10 mouse cellular contexts compared by ENCODE assay signal in the genomic region with DNA sequence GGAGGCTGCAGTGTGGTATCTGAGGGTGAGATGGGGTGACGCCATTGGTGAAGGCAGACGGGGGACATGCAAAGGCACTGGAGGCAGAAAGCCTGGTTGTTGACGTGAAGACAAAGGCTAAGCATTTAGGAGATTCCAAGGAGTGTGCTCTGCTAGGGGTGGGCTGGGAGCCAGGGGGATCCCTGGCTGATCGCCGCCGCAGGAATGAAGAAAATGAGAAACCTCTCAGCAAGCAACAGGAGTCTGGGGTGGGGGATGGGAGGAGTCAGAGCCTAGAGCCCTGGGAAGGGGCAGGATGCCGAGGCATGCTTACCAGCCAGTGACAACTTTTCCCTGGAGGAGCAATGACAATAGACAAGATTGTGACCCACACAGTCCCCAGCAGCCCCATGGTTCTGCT. TPM values are rescaled to one million over a fixed set of nuclear protein-coding genes. Genes with fewer than 3 reads are reported as not detected.
A peak's percentile ranks its signal among the peaks of the same experiment; 100 is the strongest.
DNase-seq lines count a peak whose midpoint lies in the region; ATAC-seq and TF ChIP-seq lines count a peak whose summit lies in the region.
"Had no signal": no experiment of that assay in that cellular context is flagged by ENCODE, and none has a peak within 500 bp of the region (broad histone marks: within the 10 kb centered on the region; RNA-seq: fewer than 3 reads in every experiment).

No protein-coding gene starts in this region.

- H3K4me1 ChIP-seq in forebrain, embryonic 15.5 days: peaks cover 24% of the 10 kb centered on the region
- peaks cover 11% of the 10 kb centered on the region for H3K4me1 ChIP-seq in forebrain, embryonic 11.5 days (replicated peaks; ENCODE audit: control insufficient read depth, insufficient read depth, low read length)
- H3K4me1 ChIP-seq in lung, embryonic 14.5 days (ENCODE audit: insufficient read depth): peaks cover 34% of the 10 kb centered on the region

- 15% methylated on average over 7 of the region's 7 CpGs for WGBS in forebrain, embryonic 15.5 days
- 32% methylated on average over 7 of the region's 7 CpGs for WGBS in forebrain, embryonic 11.5 days
- 11% methylated on average over 7 of the region's 7 CpGs for WGBS in lung, embryonic 14.5 days

- no peaks in the 10 kb centered on the region for H3K9me3 ChIP-seq in forebrain, embryonic 15.5 days
- H3K9me3 ChIP-seq in forebrain, embryonic 11.5 days (ENCODE audit: control insufficient read depth, low read length): no peaks in the 10 kb centered on the region
- no peaks in the 10 kb centered on the region for H3K9me3 ChIP-seq in lung, embryonic 14.5 days (ENCODE audit: low read depth, low read length)

- H3K4me2 ChIP-seq in forebrain, embryonic 15.5 days (replicated peaks): no peak overlapping the region
- H3K4me2 ChIP-seq in forebrain, embryonic 11.5 days (ENCODE audit: low read depth, low read length, severe bottlenecking): no peak overlapping the region
- peak overlapping the region; percentile 42; the same call in 1 of the 2 replicates for H3K4me2 ChIP-seq in lung, embryonic 14.5 days

- H3K4me3 ChIP-seq in forebrain, embryonic 15.5 days: no peak overlapping the region
- H3K4me3 ChIP-seq in forebrain, embryonic 11.5 days (ENCODE audit: low read depth, low read length): no peak overlapping the region
- no peak overlapping the region for H3K4me3 ChIP-seq in lung, embryonic 14.5 days (ENCODE audit: low read depth, low read length)

- H3K9ac ChIP-seq in forebrain, embryonic 15.5 days (replicated peaks): no peak overlapping the region
- H3K9ac ChIP-seq in forebrain, embryonic 11.5 days (ENCODE audit: low read length): no peak overlapping the region
- no peak overlapping the region for H3K9ac ChIP-seq in lung, embryonic 14.5 days

- DNase-seq in forebrain, embryonic 11.5 days (ENCODE audit: low spot score): no peak
- peak; percentile 66 for DNase-seq in lung, embryonic 14.5 days
- DNase-seq in lung, postnatal 25 days (ENCODE audit: low spot score): no peak
- peak; percentile 58 for DNase-seq in embryo, embryonic 11 days
- peak; percentile 56 to 73 for DNase-seq in kidney, postnatal 4 days
- DNase-seq in cerebellum, adult 9-10 months: no peak
- no peak for DNase-seq in adrenal gland, adult 18-20 months (ENCODE audit: low spot score in 2 of 2)
- DNase-seq: adrenal gland, postnatal 25 days; thymus, adult 18-20 months had no signal

- ATAC-seq in forebrain, embryonic 15.5 days (replicated peaks): 0 out of 2 replicates have a peak, but pooled peaks have one; percentile 16
- no peak for ATAC-seq in forebrain, embryonic 11.5 days (replicated peaks; ENCODE audit: low FRiP score)
- ATAC-seq in lung, embryonic 14.5 days (ENCODE audit: insufficient read depth): peak; percentile 41

- H3K27ac ChIP-seq in forebrain, embryonic 15.5 days (replicated peaks): no peak overlapping the region
- H3K27ac ChIP-seq in forebrain, embryonic 11.5 days (ENCODE audit: low read depth, low read length): no peak overlapping the region
- H3K27ac ChIP-seq in lung, embryonic 14.5 days (ENCODE audit: low read depth): peak overlapping the region; percentile 60; the same call in 1 of the 2 replicates

- no peak for TF ChIP-seq CTCF in lung, embryonic 14.5 days (IDR thresholded peaks at IDR 0.05; ENCODE audit: low read depth)

- H3K27me3 ChIP-seq in forebrain, embryonic 15.5 days: no peaks in the 10 kb centered on the region
- no peaks in the 10 kb centered on the region for H3K27me3 ChIP-seq in forebrain, embryonic 11.5 days (ENCODE audit: control insufficient read depth, insufficient read depth, low read length)
- no peaks in the 10 kb centered on the region for H3K27me3 ChIP-seq in lung, embryonic 14.5 days (ENCODE audit: insufficient read depth, low read length)

- H3K36me3 ChIP-seq in forebrain, embryonic 15.5 days: no peaks in the 10 kb centered on the region
- no peaks in the 10 kb centered on the region for H3K36me3 ChIP-seq in forebrain, embryonic 11.5 days (ENCODE audit: control insufficient read depth, insufficient read depth, low read length)
- H3K36me3 ChIP-seq in lung, embryonic 14.5 days (ENCODE audit: insufficient read depth): no peaks in the 10 kb centered on the region

RNA-seq across cellular contexts. Expression of gene Ifnlr1, which starts 30.6 kb away (rescaled TPM):
- 0.23 and 0.24 TPM in 2 replicates for polyA plus RNA-seq in forebrain, embryonic 15.5 days (2015; fragmentation: Nextera tagmentation; extraction: Ambion mirVana)
- 0.32 and 0.59 TPM in 2 replicates for polyA plus RNA-seq in forebrain, embryonic 11.5 days (2014; fragmentation: Nextera tagmentation; extraction: Ambion mirVana)
- polyA plus RNA-seq in lung, embryonic 14.5 days (2014; fragmentation: Nextera tagmentation; extraction: Ambion mirVana): 1.6 and 1.7 TPM in 2 replicates
- under 1 TPM; 0.10 to 0.19 TPM for total RNA-seq in adrenal gland, adult 18-20 months (2021)

Comparison
In these comparisons a context has a peak if more than half of its experiments do, and no peak if none do; other contexts are left out.
1. DNase-seq: peak in lung, embryonic 14.5 days (single experiment), embryo, embryonic 11 days (single experiment) and kidney, postnatal 4 days (2 of 2); none in forebrain, embryonic 11.5 days (single experiment), lung, postnatal 25 days (single experiment), cerebellum, adult 9-10 months (single experiment) and adrenal gland, adult 18-20 months (0 of 2).